Mouse (Mus musculus) cerebellum, postnatal 4 days (tissue): ENCODE results near the gene Zfp579.

Experiments used
- DNase-seq, 2 experiments: peaks; one replicate each; pipeline ENCODE4 v3.0.0; 2022; ENCODE audit warnings: low spot score in 2 of 2, mixed read lengths in 1 of 2

The Zfp579 gene

DNA sequence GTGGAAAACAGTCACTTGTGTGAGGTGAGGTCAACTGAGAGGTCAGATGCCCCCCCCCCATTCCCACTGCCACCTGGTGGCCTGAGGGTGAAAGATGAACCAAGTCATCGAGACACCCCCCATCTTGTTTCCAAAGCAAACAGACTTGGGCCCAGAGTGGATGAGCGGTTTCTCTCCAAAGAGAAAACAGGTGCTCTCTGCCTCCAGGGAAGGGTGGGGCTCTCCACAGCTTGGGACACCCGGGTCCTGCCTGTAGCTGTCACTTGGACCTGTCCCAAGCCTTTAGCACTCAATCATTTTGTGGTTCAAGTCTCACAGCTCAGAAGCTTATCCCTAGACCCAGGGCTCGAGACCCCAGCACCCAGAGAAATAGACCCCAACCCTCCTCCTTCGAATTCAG, 32.4 kb downstream of the Zfp579 start:
- DNase-seq: no peak

DNA sequence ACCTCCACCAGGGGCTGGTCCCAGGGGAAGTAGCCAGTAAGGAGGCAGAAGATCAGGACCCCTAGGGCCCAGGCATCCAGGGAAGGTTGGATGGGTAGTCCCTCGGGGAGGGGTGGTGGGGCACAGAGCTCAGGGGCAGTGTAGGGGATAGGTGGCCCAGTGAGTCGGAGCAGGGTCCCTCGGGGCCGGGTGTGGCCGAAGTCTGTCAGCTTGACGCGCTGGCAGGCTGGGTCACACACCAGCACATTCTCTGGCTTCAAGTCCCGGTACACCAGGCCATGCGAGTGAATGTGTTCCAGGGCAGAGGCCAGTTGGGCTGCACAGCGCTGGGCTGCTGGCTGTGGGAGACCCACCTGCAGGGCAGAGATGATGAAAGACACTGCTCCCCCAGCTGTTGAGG, 38.6 kb downstream of the Zfp579 start:
- no peak for DNase-seq

DNA sequence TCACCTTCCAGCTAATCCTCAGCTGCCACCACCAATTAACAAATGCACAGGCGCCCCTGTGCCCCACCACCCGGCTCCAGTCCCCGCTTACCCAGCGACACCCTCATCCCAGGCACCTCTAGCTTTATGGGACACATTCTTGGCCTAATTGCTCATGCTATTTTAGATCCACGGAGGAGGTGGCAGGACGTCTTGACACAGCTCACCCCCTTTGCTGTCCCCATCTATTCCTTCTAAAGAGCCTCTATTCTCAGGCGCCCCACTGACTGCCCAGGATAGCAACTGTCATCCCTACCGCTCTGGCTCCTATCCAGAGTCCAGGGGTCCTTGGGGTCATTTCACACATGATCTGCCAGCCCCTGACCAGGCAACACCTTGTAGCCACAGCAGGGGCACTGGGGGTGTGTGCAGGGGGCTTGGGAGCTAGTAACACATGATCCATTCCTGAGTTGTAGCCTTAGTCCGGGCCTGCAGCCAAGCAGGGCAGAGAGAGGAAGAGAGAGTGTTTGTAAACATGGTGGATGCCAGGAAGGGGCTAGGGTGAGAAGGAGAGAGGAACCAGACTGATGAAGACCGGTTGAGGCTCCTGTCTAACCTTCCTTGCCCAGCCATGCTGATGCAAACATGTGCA, 42.0 kb downstream of the Zfp579 start:
- DNase-seq: no peak

DNA sequence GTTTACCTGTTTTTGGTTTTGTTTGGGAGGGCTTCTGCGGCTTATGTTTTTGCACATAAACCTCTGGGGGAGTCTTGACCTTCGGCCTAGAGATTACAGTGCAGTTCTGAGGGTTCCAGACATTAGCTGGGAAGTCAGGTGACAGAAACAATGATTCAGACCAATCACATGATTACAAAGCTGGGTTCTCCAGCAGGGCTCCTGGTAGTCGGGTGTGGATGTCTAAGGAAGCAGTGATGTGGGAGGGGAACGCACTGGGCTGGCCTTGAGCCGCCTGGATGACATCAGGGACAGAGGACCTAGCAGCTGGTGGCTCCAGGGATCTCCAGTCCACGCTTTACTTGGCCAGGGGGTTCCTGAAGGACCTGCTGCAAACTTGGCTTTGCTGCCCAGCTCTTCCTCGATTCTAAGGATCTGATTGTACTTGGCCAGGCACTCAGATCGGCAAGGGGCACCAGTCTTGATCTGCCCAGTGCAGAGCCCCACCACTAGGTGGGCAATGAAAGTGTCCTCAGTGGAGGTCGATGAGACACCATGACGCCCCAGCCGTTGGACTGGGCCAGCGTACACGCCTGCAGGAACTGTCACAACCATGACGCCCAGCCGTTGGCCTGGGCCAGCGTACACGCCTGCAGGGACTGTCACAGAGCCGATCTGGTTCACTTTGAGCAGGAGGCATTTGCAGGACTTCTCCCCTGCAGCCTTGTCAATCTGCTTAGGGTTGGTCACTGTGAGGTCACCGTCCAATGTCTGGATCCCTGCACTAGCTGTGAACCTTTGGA, 45.2 kb downstream of the Zfp579 start:
- no peak for DNase-seq

DNA sequence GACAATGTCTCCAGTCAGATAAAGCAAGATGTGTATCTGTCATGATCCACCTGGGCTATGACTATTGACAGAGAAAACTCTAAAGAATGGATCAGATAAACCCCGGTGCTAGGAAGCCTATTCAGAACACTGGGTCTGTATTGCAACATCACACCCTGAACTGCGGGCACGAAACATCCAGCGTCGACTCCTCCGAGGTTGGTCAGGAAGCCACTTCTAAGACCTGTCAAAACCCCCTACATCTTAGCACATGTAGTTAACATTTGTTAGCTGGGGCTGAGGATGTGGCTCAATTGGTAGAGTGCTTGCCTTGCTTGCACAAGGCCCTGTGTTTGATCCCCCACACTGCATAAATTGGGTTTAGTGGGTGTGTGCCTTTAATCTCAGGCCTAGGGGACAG, 47.6 kb downstream of the Zfp579 start:
- DNase-seq: no peak

DNA sequence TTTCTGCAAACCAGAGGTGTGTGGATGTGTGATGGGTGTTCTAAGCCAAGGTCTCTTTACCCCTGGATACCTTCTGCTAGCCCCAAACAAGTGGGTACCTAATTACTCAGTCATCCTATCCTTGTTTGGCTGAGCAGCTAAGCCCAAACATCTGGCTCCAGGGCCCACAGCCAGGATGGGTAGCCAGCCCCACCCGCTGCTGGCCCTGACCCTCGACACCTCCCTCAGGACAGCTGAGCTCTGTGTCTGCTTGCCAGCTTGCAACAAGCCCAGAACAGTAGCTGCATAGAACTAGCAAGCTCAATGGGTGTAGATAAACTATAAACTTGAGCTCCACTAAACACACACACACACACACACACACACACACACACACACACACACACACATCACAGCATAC, 48.1 kb downstream of the Zfp579 start:
- no peak for DNase-seq

DNA sequence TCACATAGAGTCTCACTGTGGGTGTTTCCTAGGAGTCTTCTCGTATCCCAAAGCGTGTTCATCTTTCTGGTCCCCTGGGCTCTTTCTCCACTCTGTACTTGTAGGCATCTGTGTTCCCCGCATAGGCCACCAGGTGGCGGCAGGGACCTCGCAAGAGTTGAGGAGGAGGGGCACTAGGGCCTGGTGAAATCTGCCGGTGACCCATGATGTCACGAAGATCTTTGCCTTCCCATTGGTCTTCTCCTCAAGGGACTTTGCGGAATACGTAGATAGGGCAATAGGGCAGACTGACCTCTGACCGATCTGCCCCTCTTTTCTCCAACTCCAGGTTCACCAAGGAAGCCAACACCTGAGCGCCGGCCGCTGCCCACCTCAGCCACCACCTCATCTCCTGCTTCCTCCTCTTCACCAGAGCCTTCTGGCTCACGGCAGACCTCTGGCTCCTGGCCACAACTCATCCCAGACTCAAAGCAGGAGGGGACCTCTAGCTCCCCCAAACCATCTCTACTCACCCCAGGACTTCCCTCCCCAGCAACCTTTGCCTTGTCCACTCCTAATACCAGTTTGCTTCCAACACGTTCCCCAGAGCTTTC, 52.6 kb downstream of the Zfp579 start:
- peak; percentile 86 to 91 for DNase-seq

DNA sequence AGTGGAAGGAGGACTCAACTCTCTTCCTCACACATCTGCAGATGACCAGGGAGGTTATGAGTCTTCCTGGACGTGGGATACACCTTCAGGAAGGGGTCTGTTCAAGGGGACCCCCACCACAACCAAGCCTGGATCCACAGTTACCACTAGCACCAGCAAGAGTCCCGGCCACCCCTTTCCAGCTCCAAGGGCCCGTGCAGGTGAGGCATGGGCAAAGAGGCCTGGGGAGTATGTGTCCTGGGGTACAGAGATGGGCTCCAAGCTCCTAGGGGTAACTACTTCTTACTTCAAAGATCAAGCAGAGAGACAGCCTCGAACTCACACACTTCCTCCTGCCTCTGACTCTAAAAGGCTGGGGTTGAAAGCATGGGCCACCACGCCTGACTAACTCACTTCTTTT, 53.3 kb downstream of the Zfp579 start:
- DNase-seq: no peak

DNA sequence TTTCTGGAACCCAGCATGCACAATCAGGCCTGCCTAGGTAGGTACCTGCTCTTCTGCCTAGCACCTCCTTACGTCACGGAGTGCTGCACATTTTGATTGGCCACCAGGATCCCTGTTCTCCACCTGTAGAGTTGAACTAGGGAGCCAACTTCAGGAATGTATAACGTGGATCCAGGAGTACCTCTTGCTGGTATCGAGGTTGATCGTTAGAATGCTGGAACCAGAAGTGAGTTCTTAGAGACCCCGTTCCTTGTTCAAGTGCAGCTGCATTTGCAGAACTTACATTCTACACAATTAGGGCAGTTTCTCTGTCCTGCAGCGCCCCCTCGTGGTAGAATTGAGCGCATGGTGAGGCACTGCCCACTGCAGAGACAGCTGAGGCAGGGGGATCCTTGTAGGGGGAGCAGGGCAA, 55.9 kb downstream of the Zfp579 start:
- DNase-seq: peak; percentile 65 to 79

DNA sequence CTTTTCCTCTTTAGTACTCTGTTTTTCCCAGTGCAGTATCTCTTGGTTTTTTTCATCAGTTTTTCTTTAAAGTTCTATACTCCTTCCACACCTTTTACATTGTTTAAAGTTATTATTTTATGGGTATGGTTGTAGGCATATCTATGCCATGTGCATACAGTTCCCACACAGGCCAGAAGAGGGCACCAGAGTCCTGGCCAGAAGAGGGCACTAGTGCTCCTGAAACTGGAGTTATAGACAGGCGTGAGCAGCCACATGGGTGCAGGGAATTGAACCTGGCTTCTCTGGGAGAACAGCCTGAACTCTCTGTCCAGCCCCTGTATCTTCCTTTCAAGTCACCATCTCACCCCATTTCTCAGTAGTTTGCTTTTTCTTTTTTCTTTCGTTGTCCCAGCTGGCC, 57.5 kb downstream of the Zfp579 start:
- DNase-seq: peak in 1 of 2 experiments; percentile 76

DNA sequence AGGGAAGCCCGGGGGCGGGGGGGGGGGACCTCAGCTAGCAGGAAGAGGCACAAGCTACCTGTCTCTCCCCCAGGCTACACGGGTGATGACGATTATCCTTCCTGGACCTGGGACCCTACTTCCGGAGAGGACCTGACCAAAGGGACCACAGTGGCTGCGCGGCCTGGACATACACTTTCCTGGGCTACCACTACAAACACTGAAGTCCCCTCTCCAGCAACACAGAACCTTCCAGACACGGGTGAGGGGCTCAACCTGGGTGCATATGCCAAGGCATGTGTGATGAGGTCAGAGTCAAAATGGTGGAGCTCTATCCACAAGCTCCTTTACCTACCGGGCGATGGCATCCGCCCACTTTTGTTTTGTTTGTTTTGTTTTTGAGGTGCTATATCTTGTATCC, 58.6 kb downstream of the Zfp579 start:
- DNase-seq: no peak

DNA sequence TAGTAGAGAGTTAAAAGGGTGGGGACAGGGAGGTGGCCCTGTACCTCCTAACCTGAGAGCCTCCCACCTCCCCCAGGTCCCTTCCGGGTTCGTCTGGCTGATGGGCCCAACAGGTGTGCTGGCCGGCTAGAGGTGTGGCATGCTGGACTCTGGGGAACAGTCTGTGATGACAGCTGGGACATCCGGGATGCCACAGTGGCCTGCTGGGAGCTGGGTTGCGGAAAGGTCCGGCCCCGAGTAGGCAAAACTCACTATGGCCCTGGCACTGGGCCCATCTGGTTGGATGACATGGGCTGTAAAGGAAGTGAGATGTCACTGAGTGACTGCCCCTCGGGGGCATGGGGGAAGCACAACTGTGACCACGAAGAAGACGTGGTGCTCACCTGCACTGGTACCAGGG, 59.1 kb downstream of the Zfp579 start:
- no peak for DNase-seq

DNA sequence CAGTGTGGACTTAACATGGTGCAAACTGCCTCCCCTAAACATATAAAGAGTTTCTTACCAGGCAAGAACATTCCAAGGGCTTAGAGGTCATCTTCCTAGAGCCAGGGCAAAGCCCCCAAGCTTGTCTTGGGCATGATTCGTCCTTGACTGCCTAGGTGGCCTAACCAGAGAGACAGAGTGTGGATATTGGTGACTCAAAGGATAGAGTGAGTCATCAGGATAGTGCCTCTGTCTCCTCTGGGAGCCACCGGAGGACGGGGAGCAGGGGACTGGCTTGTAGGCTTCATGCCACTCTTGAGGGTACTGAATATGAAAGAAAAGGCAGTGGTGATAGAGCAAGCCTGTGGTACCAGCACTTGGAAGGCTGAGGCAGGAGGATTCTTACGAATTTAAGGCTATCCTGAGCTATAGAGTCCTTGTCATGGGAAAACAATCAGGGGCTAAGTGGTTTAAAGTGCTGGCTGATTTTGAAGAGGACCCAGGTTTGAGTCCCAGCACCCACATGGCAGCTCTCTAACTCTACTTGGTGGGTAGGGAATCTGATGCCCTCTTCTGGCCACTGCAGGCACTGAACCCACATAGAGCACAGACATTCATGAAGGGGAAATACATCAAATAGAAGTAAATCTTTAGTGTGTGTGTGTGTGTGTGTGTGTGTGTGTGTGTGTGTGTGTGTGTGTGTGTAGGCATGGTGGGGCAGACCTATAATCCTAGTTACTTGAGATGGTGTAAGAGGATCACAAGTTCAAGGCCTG, 61.6 kb downstream of the Zfp579 start:
- no peak for DNase-seq
